Mouse (Mus musculus): ENCODE results near the gene Suclg2.

The Suclg2 gene

DNA sequence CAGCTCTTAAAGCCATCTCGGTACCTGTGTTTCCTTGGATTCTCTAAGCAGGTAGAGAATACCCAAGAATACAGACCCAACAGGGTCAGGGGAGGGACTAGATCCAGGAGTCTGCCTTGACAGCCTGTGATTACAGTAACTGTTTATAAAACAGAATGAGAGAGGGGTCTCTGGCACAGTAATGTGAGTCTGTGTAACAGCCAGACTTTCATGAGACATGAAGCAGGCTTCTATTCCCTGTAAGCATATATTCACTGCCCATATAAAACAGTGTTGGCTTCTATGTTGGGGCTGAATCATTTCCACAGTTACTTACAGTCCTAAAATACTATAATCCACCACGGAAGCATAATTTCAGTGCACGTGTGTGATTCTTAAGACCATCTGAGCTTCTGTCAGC lies 19.3 kb downstream of the Suclg2 start:
- DNase-seq (ENCODE audit: low spot score): no peak

DNA sequence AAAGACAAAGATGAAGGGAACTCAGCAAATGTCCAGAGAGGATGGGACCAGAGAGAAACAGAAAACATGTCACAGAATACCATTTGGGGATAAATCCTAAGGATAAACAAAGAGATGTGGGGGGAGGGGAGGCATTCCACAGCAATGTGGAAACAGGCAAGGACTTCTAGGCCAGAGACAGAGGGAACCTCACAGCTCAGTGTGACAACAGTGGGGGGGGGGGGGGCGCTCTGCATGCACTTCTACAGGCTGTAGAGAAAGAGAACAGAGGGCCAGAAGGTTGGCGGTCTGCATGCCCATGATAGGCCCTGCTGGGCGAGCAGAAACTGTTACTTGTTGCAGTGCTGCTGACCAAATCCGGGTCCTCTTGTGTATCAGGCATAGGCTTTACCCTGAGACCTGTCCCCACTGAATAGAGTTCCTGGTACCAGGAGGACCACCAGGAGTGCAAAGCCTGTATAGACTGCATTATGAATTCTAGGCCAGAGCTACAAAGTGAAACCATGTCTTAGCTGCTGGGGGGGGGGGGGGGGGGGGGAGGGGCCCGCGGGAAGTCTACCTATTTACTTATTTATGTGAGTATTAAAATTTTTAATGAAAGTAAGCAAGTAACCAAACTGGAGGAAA lies 20.0 kb downstream of the Suclg2 start:
- peak; percentile 71 for DNase-seq (ENCODE audit: low spot score)

DNA sequence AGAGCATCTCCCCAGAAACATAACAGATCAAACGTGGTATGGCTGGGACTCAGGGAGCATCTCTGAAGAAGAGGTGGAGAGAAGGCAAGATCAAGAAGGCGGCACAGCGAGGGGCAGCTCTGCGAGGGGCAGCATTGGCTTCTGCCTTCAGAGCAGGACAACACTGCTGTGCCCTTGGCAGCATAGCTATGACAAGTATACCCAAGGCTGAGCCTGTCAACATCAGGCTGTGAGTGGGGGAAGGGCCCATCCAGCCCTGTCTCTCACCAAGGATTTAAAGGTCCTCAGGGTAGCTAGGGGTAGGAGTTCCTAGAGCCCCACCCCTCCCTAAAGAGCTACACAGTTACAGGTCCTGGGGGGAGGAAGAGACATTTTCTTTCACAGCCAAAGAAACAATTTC lies 23.7 kb downstream of the Suclg2 start:
- no peak for DNase-seq (ENCODE audit: low spot score)

DNA sequence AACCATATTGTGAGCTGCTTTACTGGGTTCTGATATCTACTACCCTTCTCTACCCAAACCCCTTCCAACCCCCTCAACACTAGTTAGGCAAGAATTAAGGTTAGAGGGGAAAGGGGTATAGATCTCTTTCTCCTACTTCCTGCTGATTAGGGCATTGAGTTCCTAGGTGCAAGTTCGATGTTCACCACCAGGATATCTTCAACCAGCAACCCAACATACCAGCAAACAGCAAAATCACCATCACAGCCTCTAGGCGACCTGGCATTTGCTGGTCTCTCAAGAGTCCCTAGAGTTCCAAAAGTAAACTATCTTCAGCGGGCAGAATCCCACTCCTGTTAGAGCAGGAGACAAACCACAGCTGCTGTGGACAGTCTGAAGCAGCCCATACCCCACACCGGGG lies 33.4 kb downstream of the Suclg2 start:
- DNase-seq (ENCODE audit: low spot score): no peak

DNA sequence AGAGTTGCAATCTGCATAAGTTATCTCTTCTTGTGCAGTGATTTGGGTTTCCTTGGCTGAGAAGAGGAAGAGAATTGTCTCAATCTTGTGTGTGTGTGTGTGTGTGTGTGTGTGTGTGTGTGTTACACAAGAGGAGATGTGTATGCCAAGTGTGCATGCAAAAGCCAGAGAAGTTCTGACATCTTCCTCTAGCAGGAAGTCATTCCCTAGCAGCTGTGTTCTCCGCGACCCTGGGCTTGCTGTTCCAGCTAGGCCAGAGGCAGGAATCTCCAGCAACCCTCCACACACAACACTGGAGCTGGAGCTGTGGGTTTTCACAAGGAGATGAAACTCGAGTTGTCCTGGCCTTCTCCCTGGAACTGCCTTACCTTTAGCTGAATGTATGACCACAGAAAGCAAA lies 38.9 kb downstream of the Suclg2 start:
- no peak for DNase-seq (ENCODE audit: low spot score)

DNA sequence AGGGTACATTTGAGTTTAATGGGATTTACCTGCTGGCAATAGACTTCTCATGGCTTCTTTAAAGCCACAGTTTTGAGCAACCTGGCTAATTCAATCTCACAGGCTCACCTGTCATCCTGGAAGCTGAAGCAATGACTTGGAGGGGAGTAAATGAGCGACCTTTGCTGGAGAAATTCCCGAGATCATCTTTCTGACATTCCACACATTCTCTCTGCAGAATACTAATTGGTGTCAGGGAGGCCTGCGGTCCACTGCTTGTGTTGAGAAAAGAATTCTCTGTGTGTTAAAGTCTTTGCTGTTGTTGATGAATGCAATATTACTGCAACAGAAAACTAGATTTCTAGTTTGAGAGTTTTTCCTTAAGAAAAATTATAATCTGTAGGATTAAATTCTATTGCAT lies 39.3 kb downstream of the Suclg2 start:
- DNase-seq (ENCODE audit: low spot score): no peak

DNA sequence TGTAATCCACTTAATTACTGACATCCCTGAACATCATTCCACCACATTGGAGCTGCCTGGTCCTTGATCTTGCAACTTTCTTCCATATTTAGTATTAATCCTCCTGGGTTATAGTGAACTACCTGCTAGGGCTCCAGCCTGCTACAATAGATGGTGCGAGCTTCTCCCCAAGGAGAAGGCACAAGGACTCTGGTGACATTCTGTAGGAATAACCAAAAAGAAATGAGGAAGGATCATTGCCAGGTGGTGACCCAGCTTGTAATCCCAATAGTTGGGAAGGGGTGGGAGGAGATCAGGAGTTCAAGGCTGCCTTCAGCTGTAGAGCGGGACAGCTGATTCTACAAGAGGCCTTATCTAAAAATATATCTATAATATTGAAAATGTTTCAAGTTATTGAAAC lies 41.6 kb downstream of the Suclg2 start:
- no peak for DNase-seq (ENCODE audit: low spot score)

DNA sequence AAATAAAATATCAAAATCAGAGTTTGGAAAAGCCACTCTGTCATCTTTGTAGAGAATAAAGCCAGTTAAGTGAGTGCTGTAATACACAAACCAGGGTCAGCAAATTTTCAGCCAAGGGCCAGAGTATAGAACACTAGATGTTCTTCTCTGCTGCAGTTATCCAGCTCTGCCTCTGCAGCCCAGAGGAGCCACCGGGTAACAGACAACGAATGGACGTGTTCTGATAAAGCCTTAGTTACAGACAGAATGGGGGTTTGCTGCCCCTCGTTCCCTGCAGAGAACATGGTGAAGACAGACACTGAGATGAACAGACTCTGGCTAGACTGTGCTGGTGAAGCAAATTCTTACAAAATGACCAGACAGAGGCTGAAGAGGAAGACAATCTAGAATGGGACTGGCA lies 42.2 kb downstream of the Suclg2 start:
- no peak for DNase-seq (ENCODE audit: low spot score)

DNA sequence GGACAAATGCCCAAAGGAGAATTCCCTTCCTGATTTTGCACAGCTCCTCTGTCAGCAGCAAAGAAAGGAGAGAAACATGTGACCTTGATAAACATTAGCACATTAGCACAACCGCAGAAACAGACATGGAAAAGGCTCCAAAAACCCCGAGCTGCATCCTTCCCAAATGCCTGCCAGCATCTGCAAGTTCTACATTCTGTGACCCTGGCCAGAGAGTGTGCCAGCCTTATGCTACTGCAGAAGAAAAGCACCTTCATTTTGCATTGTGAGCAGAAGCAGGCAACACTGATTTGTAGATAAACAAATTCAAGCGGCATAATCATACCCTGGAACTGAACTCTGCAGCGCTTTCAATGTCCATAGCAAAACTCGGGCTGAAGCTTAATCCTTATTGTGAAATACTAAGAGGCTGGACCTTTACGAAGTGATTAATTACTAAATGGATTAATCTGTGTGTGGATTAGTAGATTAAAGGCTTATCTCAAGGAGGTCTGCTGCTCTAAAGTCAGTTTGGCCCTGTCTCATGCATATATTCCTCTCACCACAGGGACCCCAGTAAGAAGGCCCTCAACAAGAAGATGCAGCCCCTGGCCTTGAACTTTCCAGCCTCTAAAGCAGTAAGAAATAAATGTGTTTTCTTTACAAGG lies 43.4 kb downstream of the Suclg2 start:
- no peak for DNase-seq (ENCODE audit: low spot score)

DNA sequence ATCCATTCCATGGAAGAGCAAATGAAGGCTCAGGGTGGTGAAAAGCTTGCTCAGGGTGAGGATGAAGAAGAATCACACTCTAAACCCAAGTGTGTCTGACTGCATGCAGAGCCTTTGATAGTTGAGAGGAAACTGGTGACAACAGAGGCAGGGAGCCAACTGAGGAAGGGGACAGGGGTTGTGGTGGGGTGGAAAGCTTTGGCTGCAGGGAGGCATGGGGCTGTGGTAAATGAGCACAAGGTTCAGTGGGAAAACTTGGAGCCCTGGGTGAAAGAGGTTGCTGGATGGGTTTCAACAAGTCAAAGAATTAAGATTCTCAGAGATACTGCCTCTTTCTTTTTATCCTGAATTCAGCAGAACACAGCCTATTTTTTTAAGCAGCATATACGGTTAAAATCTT lies 43.9 kb downstream of the Suclg2 start:
- DNase-seq (ENCODE audit: low spot score): no peak

DNA sequence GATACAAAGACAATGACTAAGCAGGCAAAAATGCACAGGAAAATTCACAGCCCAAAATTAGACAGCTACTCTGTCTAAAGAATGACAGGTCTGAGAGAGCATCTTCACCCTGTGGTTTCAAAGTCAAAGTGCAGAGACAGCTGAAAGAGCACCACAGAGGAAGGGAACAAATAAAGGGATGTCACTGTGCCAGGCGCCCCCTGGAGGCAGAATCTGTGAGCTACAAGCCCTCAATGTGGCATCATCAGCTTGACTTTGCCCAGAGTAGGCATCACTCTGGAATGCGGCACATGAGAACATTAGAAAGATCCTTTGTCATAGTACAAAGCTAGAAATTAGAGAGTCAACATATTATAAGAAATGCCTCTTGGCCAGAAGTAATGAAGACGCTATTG lies 49.3 kb downstream of the Suclg2 start:
- peak; percentile 59 for DNase-seq (ENCODE audit: low spot score)

DNA sequence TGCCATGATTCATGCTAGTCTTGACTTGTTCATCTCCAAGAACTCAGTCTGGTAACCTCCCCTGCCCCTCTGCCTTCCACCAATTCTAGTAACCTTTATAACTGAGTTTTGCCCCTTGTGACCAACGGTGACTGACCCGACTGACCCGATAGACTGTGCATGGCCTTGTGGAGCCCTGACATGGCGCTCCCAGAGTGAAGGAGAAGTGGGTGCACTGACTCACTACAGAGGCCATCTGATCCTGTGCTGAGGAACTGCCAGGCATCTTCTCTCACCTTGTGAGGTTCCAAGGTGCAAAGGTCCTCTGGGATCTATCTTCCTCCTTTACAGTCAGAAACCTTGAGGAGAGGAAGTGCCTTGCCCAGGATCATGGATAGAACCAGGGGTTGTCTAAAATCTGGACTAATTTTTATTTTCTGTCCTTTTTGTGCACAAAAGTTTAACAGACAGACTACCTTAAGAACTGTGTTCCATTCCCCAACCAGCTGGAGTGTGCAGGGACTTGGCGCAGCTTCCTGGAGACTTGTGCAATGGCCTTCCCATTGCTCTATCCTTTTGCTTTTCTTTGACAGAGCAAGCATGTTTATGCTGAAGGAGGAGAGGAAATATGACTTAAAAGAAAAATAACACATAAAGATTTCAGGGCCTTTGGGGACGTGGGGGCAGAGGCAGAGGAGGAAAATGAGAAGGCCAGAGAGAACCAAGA lies 49.8 kb downstream of the Suclg2 start:
- no peak for DNase-seq (ENCODE audit: low spot score)

DNA sequence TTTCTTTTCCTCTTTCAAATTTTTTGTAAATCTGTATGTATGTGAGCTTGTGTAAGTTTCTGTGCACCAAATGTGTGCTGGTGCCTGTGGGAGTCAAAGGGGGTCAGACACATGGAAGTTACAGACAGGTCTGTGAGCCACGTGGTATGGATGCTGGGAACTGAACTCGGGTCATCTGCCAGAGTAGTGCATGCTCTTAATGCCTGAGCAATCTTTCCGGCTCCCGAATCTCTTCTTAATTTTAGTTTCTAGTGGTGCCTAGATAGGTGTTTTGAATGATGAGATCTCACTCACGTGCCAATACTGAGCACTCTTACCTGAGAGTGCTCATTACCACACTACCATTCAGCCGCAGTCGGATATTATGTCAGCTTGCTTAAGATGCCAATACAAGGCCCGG lies 60.9 kb downstream of the Suclg2 start:
- DNase-seq (ENCODE audit: low spot score): no peak

DNA sequence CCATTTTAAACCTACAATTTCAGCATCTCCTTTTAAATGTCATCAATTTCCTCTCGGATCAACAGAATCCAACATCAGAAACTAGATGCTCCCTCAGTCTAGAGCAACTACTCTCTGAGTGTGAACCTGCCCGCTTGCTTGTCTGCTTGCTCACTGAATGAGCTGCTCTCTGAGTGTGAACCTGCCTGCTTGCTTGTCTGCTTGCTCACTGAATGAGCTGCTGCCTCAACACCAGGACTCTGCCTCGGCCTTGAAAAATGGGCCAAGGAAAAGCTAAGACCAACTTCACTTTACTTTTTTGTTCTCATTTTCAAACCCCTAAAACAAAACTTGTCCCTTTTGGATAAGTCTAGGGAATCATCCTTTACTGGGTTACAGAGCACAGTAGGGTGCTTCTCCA lies 64.9 kb downstream of the Suclg2 start:
- DNase-seq (ENCODE audit: low spot score): no peak

DNA sequence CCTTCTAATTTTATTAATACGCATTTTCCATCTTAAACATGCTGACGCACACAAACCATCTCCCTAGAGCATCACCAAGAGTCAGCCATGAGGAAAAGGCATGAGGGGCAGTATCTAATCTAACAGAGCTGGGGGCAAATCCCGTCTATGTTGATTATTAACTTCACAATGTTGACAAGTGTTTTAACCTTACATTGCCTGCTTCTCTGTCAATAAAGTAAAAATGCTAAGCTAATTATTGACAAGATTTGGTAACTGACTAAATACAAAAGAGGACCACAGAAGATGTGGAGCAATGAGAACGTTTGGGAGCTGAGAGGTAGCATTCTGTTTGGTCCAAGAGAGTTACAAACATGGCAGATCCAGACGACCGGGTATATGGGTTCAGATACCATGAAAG lies 65.8 kb downstream of the Suclg2 start:
- no peak for DNase-seq (ENCODE audit: low spot score)

DNA sequence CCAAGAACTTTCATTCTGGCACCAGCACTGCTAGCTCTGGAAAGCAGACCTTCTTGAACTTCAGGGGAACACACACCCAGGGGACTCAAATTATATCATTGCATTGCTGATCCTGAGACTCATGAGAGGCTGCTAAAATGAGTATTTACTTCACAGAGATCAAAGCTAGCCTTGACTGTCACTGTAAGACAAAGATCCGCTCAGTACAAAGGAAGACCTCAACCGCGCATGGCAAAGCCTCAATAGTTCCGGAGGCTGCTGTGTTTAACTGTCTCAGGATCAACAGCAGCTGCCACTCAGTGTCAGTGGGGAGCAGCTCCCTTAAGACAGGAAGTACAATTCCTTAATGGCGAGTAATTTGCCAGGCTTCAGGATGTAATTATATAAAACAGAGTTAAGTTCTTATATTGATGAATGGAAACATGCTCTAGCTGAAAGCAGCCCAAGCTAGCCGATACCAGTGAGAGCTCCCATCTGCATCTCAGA lies 67.2 kb downstream of the Suclg2 start:
- DNase-seq (ENCODE audit: low spot score): peak; percentile 56

DNA sequence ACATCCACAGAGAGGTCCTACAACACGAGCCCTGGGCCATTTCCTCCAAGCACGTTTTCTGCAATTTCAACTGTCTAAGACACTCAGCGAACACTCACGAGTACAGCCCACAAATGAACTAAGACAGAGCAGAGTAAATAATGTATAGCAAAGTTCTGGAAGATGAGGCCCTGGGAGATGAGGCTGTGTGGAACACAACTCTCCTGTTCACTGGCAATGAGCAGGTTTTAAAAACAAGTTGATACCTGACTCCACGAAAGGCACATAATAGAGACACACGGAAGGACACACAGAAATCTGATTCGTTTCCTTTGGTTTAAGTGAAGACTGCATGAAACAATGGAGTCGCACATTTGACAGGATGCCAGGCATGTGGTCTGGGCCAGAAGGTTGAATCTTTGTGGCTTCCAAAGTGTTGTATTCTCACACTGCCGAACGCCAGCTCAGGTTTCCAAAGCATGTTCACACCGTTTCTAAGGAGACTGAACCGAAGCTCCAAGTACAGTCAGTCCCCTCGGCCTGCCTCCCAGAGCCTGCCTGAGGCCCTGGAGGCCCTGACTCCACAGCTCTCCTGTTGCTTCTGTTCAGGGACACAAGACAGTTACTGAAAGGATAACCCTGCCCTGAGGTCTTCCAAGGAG lies 68.4 kb downstream of the Suclg2 start:
- DNase-seq (ENCODE audit: low spot score): peak; percentile 46

DNA sequence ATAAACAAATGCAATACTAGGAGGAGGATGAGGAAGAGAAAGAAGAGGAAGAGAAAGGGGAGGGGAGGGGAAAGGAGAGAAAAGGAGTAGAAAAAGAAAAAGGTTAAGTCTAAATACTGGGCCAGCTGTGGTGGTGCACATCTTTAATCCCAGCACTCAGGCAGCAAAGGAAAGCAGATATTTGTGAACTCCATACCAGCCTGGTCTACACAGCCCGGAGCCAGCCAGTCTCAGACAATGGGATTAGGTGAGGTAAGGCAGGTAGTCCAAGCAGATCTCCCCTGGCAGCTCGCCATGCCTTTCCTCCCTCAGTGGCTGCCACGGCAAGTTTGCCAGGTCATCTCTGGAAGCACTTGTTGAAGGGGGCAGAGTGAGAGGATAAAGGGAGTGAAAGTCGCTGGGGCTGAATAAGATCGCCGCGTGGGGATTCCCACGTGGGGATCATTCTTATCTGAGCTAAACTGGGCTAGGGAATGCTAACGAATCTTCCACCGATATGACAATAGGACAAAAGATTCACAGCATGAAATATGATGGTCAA lies 69.4 kb downstream of the Suclg2 start:
- no peak for DNase-seq (ENCODE audit: low spot score)

DNA sequence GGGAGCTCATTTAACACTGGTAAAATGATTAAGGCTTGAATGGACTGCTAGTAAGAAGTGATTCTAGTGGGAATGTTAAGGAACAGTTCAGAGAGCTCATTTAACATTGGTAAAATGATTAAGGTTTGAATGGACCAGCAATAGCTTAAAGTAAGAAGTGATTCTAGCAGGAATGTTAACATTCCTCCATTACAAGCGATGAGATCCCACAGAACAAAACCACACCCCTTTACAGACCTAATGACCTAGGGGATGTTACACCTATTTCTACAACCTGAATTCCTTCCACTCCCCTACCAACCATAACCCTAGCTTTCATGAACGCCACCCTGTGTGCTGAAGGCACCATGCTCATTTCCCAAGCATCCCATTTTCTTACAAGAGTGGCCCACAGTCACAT lies 81.2 kb downstream of the Suclg2 start:
- DNase-seq (ENCODE audit: low spot score): no peak

DNA sequence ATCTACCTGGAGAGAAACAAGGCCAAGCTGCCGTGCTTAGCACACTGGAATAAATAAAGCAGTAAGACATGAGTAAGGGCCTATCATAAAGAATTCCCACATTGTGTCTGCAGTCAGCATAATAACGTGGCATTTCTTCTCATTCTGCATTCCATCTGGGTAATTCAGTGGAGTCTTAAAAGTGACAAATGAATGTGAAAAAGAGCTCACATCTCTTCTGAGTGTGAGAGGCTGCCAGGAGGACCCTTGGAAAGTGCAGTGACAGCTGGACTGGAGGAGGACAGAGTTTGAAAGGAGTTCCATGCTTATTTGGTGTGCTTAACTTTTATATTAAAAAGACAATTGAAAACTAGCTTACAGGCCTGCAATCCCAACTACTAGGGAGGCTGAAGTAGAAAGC lies 83.2 kb downstream of the Suclg2 start:
- DNase-seq (ENCODE audit: low spot score): no peak

DNA sequence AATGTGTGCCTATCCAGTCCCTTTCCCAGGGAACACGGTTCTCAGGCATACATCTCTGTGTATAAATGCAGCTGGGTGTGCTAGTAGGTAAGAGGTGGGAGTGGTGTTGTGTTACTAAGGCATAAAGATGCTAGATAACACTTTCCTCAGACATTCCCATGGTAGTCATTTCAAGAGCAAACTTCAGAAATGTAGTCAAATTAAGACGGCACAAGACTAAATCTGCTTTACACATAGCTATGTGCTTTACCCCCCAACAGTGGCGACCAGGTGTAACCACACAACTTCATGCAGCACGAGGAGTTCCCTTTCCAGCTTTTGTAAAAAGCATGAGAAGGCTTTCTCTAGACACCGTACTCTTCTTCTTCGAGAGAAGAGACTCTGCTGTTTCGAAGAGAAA lies 89.5 kb downstream of the Suclg2 start:
- DNase-seq (ENCODE audit: low spot score): no peak

DNA sequence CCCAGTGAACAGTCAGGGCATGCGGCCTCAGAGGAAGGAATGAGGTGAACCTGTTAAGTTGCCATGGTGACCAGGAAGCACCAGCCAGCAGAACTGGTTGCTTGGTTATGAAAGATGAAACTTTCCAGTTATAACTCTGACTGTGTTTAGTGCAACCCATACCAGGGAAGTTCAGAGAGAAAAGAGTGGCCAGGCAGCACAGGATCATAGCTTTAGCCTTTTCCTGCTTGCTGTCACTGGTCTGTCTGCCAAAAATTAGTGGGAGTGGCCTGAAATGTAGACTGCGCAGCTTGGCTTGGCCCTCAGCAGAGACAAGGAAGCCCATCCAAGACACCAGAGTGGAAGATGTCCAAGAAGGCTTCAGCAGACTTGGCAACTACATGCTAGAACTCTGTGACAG lies 96.8 kb downstream of the Suclg2 start:
- no peak for DNase-seq (ENCODE audit: low spot score)

DNA sequence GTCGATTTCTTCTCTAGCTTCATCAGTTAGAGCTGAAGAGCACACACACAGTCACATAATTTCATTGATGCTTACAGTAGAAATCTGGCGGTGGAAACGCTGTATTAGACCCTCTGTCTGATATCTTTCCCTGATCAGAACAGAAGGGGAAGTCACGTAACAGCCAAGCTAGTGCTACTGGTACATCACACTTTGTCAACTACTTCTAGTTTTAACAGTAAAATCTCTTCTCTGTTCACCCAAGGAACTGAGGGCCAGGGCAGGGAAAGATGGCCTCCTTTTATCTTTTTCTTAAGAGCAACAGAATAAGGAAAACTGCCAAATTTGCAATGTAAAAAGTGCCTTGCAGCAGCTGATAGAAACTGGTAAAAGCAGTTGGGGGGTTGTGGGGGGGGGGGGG lies 97.8 kb downstream of the Suclg2 start:
- no peak for DNase-seq (ENCODE audit: low spot score)

Measured in embryo, embryonic 10.5 days (tissue).